Mouse (Mus musculus) mesoderm, embryonic 11.5 days (tissue): Measurements from ENCODE around the gene Rprd1b.
A peak's percentile ranks its signal among the peaks of the same experiment; 100 is the strongest.

Experiments
- DNase-seq: peaks from one replicate; pipeline ENCODE4 v3.0.0-alpha.2; 2012; ENCODE audit warnings: low read depth, low spot score

The Rprd1b gene

DNA sequence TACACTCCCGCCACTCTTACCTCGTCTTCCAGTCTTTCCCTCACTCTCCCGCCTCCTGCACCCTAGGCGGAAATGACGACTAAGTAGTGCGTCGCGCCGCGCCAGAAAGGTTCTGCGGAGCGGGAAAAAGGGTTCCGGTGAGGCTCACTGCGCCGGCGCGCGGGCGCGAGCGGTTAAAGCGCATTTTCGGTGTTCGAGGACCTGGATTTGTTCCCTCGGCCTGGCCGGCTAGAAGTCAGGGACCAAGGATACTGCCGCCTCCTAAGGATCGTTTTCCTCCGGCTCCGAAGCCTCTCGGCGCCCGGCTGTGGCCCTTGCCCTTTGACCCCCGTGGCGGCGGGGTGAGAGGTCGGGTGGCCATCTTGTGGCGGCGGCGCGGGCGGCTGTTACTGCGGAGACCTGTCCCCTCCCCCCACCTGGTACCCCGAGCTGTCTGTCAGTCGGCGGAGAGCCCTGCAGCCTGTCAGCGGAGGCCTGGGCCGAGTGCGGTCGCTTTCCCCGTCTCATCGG lies at the start of gene Rprd1b, which contains the start of gene Tti1:
Gene Rprd1b (plus strand): TSS at position 144 of the 510 bp plus-strand sequence.
Gene Tti1 (minus strand): TSS at position 80 of the 510 bp plus-strand sequence.
- peak; percentile 96 for DNase-seq

DNA sequence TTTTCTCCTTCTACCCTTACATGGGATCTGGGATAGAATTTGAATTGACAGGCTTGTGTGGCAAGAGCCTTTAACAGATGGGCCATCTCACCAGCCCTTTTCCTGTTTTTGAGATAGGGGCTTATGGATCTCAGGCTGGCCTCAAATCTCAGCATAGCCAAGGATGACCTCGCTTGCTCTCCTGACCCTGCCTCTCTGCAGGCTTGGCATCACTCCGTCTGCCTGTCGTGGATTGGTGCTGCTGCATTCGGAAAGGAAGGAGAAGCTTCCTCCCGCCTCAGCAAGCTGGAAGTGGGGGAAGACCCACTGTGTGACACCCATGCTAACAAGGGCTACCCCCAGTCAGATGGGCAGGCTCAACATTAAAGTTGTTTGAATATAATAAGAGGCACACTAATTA lies 49.1 kb upstream of the Rprd1b start:
- no peak for DNase-seq

GRCm38 (mm10) chr2:157982727-157983126 lies 45.6 kb upstream of the Rprd1b start:
- no peak for DNase-seq

DNA sequence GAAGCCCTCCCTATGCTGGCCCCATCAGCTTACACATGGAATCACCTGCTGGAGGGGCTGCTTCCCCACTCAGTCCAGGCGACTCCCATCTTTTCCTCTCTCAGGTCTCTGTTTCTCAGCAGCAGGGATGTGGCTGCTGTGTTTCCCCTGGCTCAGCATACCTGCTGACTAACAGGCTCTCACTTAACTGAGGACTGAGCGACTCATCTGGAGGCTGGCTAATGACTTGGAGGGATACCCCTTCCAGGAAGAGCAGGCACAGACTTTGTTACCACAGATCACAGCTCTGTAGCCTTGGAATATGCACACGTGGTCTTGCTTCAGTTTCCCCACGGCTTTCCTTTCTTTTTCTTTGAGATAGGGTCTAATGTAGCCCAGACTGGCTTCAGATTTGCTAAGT lies 45.0 kb upstream of the Rprd1b start:
- no peak for DNase-seq

GRCm38 (mm10) chr2:157985611-157986010 lies 42.7 kb upstream of the Rprd1b start:
- no peak for DNase-seq

DNA sequence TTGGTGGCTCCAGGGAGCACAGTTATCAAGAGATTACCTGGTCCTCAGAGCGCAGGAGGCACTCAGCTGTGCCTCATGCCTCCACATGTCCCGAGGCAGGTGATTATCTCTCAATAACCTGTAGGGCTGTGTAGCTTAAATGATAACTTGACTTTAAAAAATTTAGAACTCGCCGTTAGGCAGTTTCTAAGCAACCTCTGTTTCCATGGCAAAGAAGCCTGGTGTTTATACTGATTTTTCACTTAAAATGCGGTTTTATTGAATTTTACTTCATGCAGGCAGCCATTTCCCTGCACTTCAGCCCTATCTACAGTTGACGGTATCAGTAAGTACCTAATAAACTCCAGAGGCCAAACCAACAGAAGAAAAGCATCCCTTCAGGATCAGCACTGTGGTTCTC lies 42.1 kb upstream of the Rprd1b start:
- no peak for DNase-seq

- no peak for DNase-seq
Measured at GRCm38 (mm10) chr2:157988416-157989190, 39.7 kb upstream of the Rprd1b start.

GRCm38 (mm10) chr2:157989946-157990345 lies 38.4 kb upstream of the Rprd1b start:
- peak; percentile 49 for DNase-seq

DNA sequence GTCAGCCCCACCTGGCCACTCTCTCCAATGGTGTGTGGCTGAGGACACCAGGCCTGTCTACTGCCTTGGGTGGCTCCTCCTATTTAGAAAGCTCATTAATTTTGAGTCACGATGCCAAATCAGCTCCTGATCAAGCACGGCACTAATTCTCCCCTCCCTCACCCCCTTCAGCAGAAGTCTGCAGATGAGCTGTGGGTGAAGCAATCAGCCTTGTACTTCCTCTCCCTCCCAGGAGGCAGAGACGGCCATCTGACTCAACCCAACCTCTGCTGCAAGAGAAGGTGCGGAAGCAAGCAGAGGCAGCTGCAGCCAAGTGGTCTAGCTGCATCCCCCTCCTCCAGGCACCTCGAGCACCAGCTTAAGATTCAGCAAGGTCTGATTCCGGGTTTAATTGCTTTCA lies 37.3 kb upstream of the Rprd1b start:
- DNase-seq, result no peak

DNA sequence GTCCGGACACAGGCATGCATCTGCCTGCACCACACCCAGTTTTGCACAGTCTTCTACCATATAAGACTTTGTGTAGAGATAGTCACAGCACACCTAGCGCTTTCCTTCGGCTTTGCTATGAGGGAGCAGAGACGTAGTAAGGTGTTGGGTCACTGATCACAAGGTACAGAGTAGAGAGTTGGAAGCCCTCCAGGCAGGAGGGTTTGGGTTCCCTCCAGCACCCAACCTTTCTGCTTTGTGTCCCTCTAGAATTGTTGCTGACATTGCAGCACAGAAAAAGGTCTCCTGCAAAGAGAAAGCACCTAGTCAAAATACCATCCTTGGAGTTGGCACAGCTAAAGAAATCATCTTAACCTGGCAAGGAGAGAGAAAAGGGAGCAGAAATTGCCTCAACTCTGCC lies 35.8 kb upstream of the Rprd1b start:
- DNase-seq, result no peak

- no peak for DNase-seq
Measured at GRCm38 (mm10) chr2:157998817-157999216, 29.5 kb upstream of the Rprd1b start.

- no peak for DNase-seq
Measured at GRCm38 (mm10) chr2:158004620-158005019, 23.7 kb upstream of the Rprd1b start.

DNA sequence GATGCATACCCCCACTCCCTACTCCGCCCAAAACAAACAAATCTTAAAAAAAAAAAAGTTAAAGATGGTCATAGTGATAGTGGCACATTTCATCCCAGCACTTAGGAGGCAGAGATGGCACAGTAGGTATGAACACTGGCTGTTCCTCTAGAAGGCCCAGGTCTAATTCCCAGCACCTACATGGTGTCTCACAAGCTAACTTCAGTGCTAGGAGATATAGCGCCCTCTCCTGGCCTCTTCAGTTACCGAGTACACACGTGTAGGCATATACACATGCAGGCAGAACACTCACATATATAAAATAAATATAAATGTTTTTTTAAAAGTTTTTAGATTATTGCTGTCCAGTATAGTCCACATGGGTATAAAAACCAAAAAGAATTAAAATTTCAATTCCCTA lies 22.7 kb upstream of the Rprd1b start:
- no peak for DNase-seq

DNA sequence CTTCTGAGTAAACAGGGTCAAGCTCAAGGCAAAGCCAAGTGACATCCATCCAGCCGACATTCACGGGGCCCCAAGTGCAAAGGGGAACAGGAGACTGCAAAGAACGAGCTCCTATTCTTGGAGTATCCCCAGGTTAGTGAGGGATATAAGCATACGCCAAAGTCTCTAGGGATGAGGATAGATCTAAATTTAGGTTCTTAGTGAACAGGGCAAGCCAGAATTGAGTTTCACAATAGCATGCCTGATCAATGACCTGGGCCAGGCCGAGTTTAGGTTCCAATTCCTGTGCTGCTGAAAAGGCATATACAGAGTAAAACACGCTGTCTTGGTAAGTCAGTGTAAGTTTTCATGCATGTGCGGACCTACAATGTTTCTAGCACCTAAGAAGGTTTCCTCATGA lies 18.9 kb upstream of the Rprd1b start:
- DNase-seq, result no peak

- no peak for DNase-seq
Measured at GRCm38 (mm10) chr2:158012608-158013007, 15.7 kb upstream of the Rprd1b start.

- DNase-seq, result no peak
Measured at GRCm38 (mm10) chr2:158017330-158017729, 11.0 kb upstream of the Rprd1b start.

DNA sequence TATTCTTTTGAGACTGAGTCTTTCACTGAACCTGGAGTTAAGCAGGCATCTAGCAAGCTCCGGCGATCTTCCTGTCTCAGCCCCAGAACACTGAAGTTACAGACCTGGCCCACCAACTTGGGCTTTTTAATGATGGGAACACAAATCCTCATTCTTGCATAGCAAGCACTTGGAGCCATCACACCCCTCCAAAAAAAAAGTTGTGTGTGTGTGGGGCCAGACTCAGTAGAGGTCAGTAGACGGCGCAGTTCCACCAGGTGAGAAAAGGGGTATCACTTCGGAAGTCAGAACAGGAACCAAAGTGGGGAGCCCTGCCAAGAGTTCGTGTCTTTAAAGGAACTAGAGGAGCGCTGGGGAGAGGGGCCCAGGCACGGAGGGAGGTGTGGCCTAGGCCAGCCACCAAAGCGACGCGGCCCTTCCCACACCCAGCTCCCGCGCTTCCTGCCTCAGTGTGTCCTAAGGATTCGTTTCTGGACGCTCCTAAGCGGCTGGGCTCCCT lies 393 bp upstream of the Rprd1b start:
- DNase-seq, result no peak

- no peak for DNase-seq
Measured at GRCm38 (mm10) chr2:158030007-158030406, 1.7 kb downstream of the Rprd1b start.

- no peak for DNase-seq
Measured at GRCm38 (mm10) chr2:158035813-158036212, 7.5 kb downstream of the Rprd1b start.

DNA sequence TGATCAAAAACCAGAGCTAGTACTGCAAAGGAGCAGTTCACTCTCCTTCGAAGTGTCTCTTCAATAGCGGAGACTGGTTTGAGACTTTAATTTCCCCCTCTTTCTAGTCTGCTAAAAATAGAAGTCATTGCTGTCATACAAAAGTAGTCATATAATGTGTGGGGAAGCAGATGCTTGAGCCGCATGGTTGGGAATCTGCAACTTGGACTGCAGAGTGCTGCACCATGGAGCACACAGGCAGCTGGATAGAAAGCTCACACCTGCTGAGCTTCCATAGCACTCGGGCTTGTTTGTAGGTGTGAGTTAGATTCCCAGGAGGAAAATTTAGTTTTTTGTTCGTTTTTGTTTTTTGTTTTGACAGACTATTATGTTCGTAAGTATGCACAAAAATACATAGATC lies 8.1 kb downstream of the Rprd1b start:
- DNase-seq, result no peak

DNA sequence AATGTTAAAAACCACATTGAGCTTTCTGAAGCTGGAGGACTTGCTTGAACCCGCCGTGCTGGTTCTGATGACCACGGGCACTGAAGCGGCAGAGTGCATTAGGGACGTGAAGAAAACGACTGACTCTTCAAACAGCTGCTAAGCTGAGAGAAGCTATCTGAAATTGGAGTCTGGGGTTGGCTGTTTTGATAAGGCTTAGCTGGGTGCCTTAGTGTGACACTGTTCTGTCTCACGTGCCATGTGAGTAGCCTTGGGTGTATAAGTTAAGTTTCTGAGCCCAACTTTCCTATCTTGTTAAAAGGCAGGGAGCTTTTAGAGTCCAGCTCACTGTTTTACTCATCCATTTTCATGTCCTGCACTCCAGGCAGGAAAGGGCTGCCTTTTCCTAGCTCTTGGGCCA lies 8.7 kb downstream of the Rprd1b start:
- no peak for DNase-seq

GRCm38 (mm10) chr2:158037571-158037970 lies 9.3 kb downstream of the Rprd1b start:
- DNase-seq, result no peak

GRCm38 (mm10) chr2:158039662-158040061 lies 11.4 kb downstream of the Rprd1b start:
- no peak for DNase-seq
